Mouse (Mus musculus) fat pad, adult 2 months (tissue): ENCODE measurements around the gene Ebf1.
"Not testable (repeated sequence)": the region's sequence is repeated elsewhere in the genome, so short reads cannot be mapped to it uniquely, and the experiment has no call there.

Source experiments
- DNase-seq: peaks from one replicate; pipeline ENCODE4 v3.0.0-alpha.2; 2011; ENCODE audit warnings: low read depth, low spot score; ENCODE audit errors: extremely low read depth

The Ebf1 gene

DNA sequence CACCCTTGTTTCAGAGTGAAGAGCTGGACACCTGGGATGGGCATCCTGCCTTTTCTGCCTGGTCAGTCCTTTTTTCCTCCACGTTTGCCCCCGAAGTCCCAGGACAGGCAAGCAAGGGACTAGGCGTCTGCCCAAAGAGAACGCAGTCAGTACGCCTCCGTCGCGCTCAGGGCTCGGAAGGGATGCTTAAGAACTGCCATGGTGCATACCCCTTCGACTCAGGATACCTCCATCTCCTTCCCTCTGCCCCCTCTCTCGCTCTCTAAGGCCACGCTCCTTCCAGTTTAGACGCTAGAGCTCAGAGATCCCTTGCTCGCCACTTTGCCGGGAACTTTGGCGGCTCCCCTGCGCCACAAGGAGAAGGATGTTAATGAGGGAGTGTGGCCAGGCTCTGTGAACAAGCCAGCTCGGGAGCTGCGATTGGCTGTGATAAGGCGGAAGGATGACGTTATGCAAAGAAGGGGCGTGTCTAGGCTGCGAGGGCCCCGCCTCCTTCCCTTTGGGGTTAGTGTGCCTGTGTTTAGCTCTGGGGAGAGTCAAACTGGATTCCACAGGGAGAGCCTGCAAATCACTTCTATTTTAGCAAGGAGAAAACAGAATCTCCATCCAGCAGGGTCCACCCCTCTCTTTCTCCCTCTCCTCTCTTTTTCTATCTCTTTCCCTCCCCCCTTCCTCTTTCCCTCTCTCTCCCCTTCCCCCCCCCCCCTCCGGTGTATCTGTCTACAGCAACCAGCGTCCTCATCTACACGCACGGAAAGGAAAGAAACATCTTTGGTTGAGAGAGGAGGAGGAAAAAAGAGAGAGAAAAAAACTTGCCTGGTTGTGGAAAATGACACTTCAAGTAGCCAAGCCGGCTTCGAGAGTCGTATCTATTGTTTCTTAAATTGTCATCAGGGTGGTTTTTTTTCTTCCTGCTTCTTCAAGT is at the start of gene Ebf1:
Gene Ebf1, plus strand, starts transcription at position 530 of the 925 bp plus-strand sequence.
- no peak for DNase-seq

DNA sequence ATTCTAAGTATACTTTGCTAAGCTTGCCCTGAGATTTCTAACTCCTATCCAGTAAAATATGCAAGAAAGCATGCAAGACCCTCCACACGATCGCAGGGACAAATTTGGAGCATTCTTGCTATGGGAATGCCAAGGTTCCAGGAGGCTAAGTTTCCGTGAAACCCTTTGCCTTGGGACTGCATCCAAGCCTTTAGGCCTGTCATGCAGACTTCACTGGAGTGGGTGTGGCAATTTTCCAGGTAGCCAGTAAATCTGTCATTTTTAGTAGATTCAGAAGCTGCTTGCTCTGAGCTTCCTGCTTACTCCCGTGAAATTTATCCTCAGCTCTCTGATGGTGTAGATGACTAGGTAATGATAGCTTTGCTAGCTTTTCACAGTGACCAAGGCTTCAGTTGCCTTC is 46.8 kb upstream of the Ebf1 start:
- not testable (repeated sequence) for DNase-seq

- no peak for DNase-seq
These were observed 44.3 kb upstream of the Ebf1 start for GRCm38 (mm10) chr11:44572781-44573180.

DNA sequence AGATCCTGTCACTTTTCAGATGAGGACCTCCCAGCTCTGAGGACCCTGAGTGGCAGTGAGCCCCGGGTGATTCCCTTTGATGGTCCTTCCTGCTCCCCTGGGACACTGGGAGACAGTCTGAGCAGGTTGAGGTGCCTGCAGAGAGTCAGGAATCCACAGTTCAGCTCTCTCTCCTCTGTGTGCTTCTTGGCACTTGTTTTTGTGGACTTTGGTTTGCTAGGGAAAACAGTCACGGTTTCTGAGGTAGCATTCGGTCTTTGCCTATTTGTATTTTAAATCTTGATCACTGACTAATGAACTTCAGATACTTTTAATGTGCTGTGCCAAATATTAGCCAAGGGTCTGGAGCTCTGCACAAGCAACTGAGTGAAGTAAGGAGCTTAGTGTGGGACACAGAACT is 43.7 kb upstream of the Ebf1 start:
- no peak for DNase-seq

DNA sequence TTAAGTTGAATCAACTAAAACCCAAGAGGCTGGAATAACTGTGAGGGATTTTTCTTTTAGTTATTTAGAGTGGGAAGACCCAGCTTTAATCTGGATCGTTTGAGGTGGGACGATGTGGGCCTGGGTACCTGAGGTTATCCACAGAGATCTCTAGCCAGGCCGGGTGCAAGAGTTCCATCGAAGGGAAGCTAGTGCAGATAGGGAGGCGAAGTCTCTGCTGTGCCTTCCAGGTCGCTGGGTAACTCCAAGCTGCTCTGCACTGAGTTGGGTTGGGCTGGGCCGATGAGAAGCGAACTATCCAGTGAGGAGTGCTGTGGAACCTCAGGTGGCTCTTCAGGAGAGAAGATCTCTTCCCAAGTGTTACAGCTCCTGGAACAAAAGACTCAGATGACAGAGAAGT is 42.7 kb upstream of the Ebf1 start:
- no peak for DNase-seq

DNA sequence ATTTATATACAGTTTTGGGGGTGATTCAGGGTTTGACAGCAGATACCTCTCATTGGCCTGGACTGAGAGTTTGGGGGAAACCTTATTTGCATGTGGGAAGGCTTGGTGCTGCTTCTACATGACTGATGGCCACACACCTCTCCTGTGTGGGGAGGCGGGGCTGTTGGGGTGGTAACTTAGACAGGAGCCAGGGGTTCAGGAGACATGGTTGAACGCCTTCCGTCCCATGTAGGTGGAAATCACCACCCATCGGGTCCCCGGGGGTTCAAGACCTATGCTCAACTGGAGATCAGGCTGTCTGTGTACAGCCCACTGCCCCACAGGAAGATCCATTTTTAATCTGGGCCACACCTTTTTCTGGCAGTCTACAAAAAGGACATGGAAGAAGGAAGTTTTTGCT is 42.3 kb upstream of the Ebf1 start:
- no peak for DNase-seq

DNA sequence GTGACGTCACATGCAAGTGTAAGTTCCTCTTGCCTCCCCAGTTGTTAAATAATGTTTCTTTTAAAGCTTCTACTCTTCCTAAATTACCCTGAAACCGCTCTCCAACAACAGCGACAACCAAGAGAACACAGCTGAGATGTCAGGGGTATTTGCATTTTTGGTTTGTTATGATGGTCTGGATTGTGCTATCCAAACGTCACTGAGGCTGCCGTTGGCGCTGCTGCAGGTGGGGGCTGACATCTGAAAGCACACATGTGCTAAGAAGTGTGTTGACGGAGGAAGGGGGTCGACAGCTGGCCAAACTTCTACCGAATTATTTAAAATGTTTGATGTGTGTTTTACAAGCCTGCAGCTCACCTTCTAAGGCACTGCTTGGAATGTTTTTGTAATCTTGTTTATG is 39.2 kb upstream of the Ebf1 start:
- no peak for DNase-seq

DNA sequence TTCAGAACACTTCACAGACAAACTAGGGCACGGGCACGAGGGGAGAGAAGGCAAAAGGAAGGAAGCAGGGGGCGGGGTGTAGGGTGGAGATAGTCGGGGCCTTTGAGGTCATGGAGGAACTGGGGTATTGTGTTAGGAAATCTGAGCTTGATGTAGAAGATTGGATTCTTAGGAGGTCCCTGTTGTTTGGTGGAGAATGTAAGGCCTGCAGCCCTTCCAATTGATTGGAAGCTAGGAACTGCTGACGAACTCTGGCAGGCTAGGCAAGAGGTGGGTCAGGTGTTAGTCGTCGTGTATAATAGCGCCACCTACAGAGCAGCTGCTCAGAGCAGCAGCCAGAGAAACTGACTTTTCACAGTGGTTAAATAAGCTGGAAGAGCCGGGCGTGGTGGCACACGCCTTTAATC is 35.8 kb upstream of the Ebf1 start:
- DNase-seq: no peak

GRCm38 (mm10) chr11:44586047-44586696 is 30.9 kb upstream of the Ebf1 start:
- DNase-seq: no peak

DNA sequence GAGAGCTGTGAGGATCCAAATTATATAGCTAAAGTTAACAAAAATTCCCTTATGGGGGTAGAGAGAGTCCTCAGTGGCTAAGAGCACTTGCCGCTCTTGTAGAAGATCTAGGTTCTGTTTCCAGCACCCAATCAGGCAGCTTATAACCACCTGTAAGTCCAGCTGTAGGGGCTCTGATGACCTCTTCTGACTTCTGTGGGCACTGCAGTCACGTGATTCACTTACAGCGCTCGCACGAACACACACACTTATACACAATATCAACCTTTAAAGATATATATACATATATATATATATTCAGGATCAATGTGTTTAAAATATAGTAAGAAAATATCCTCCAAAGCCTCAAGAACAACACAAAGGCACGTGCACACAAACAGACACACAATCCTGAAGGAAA is 24.1 kb upstream of the Ebf1 start:
- no peak for DNase-seq

DNA sequence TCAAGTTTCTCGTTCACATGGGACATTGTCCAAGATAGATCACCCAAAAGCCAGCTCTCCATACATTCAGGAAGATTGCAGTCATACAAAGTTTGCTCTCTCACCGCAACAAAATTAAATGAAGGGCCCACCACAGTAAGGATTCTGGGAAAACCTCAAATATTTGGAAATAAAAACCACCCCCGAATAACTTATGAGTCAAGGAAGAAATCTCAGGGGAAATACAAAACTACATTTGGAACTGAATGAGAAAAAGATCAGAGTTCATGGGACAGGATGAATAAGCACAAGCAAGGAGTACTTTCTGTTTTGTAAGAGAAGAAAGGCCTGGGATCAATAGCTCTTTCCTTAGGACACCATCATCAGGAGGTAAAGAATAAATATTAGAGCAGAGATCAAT is 22.3 kb upstream of the Ebf1 start:
- no peak for DNase-seq

- DNase-seq: no peak
These were observed 10.2 kb upstream of the Ebf1 start for GRCm38 (mm10) chr11:44606881-44607280.

DNA sequence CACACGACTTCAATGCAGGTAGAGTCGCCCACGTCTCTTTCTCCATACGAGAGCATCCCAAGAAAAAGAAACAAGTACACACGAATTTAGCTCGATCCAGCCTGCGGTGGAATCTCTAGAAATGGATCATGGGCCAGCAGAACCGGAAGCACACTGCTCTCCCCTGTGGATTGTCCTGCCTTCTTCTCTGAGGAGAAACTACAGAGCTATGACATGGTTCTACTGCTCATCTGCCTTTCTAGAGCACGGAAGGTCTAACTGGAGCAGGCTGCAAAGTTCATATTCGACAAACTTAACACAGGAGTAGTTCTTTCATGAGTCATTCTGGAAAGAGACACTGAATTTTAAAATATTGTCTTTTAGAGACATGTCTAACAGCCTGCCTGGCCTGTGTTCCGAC is 8.5 kb upstream of the Ebf1 start:
- no peak for DNase-seq

DNA sequence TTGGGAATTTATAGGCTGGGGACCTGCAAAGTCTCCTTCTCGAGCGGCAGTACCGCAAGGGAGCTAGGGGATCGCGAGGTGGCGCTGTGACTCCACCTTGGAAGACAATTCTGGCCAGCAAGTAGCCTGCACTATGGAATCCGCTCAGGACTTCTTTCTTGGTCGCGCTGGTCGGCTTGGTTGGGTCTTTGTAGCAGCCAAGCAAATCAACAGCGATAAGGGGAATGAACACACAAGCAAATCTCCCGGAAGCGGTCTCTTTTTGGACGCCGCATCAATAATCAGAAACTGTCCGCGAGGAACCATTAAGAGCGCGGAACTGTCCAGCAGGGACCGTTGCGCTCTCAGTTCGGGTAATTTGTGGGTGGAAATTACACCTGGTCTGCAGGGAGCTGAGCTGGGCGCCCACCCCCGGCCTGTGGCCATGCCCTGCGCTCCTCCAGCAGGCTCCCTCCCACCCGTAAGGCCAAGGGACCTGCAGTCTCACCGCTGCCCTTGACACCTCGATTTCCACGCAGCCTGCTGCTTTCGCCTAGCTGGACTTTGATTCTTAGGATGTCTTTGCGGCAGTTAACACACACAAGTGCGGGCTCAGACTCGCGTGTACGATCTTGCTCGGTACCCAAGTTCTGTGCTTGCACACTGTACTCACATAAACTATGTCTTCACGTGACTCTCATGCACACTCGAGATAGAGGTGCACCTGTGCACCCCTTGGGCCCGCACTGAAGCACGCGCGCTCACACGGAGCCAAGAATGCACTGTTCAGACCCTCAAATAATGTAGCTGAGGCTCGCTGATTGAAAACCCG is 5.9 kb upstream of the Ebf1 start:
- no peak for DNase-seq

GRCm38 (mm10) chr11:44612156-44612555 is 5.0 kb upstream of the Ebf1 start:
- no peak for DNase-seq

- no peak for DNase-seq
These were observed 4.3 kb upstream of the Ebf1 start for GRCm38 (mm10) chr11:44612681-44613410.

DNA sequence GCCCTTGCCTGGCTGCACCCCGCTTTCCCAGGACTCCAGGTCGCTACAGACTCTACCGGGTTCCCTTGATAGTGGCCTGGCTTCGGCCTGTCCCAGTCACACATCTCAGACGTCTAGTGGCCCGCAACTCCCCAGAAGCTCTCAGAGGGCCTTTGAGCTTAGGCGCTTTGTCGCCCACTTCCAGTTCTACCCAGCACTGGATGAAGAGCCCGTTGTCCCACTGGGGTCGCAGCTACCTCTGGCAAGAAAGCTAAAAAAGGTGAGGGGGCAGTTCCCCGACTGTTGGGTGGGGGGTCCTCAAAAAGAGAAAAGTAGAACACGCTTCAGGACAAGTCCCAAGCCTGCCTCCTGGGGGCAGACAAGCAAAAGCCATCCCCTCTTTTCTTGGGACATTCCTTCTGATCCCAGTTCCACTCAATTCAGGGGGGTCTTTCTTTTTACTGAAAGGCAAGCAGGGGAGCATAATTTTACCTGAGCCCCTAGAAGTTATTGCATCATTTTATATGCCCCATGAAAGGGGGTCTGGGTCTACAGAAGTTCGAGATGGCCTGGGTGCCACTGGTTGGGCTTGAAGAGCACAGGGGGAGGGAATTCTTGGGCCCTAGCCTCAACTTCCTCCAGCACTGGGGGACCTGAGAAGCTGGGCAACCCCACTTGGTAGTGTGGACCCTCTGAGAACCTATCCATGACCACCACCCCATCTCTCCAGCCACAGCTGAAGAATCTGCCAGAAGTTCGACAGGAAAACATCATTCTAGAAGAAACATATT is 3.5 kb upstream of the Ebf1 start:
- no peak for DNase-seq

DNA sequence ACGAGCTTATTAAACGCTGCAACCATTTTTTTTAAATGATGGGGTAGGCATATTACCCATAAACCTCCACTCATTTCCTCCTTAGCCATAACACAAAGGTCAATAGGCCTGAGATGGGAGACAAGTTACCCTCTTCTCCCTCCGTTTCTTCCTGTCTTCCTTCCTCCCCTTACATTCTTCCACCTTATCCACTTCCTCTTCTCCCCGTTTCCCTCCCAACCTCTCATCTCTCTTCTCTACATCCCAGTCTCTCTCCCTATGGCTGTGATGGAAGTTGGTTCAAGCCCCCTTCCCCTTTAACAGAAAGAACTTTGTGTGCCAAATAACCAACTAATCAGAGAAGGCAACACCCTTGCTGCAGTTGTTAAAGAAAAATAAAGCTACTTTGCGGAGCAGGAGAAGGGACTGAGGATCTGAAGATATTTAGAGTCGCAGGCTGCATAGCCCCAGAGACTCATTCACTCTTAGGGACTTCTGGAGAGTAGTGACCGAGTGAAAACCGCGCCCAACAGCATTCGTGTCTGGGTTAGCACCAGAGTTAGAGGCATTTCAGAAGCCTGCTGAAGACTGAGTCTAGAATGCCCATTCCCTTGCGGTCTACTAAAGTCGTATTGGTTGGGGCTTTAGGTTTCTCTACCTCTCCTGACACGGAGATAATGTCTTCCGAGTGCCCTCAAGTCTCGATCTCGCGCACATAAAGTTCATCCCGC is 884 bp upstream of the Ebf1 start:
- DNase-seq: no peak

GRCm38 (mm10) chr11:44617734-44618586 is 843 bp downstream of the Ebf1 start:
- DNase-seq: no peak
